Mouse (Mus musculus) CD8-positive naive resting alpha-beta T cell, adult 2 months (primary cell): Measurements from ENCODE around the gene Ikbip.

Source experiments
- DNase-seq, 2 experiments: peaks; one replicate each; pipeline ENCODE4 v3.0.0; 2022; ENCODE audit warnings: low read depth in 2 of 2, low spot score in 2 of 2

Gene Ikbip

DNA sequence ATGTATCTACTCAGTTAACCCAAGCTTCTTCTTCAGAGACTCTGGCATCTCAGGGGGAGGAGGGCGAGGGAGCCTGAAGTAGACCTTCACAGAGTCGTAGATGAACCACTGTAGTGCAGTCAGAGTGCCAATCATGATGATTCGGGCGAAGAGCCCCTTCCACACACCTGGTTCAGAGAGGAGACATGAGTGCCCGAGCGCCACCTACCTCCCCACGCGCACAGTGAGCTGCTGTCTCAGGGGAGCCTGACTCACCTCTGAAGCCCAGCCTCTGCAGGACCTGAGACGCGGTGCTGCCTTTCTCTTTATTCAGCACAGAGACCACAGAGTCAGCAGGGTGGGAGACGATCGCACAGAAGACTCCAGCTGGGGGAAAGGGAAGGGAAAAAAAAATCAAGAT lies 34.2 kb downstream of the Ikbip start:
- no peak for DNase-seq

- DNase-seq, result no peak
Observed at GRCm38 (mm10) chr10:91122646-91123045, 39.9 kb downstream of the Ikbip start.

- DNase-seq, result peak in 1 of 2 experiments; percentile 25
Observed at GRCm38 (mm10) chr10:91123281-91123827, 40.6 kb downstream of the Ikbip start.

DNA sequence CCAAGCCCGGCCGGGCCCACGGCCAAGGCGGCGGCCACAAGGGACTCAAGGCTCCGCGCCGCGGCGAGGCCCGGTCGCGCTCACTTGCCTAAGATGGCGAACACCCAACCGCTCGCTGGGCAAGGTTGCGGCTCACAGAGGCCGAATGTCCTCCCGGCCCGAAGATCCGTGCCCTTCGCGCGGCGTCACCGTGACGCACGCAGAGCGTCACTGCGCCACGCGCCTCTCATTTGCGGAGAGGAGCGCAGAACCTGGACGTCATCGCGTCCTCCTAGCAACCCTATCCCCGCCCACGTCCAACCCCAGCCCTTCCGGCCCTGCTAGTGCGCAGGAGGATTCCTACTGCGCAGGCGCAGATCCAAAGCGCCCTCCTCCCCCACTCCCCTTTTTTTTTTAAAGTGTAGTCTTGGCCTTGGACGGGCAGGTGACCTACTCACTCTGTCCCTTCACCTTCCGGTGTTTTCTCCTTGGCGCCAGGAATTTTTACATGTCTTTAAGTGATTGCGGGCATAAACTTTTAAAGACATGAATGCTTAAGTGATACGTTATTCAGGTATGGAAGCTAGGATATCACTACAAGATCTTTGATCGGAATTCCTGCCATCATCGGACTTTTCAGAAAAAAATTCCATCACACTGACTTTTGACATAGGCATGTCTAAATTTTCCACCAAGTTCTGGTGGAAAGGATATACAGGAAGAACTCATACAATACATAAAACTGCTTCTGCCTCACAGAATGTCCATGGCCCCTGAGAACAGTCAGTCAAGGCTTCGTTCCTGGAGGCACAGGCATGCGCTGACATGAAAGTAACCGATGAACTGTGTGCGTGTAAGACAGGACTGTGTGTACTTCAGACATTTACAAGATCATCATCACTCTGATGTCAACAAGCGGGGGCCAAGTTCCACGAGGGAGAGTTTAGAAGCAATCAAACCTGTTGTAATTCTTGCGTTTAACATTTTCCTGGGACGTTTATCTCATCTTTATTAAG lies 41.4 kb downstream of the Ikbip start, which contains the start of gene Slc25a3:
TSS of gene Slc25a3 (minus strand) at position 232 of the 995 bp plus-strand sequence.
- DNase-seq, result peak; percentile 96 to 97

- no peak for DNase-seq
Observed at GRCm38 (mm10) chr10:91126618-91127355, 44.0 kb downstream of the Ikbip start.

- DNase-seq, result no peak
Observed at GRCm38 (mm10) chr10:91127395-91127794, 44.7 kb downstream of the Ikbip start.

GRCm38 (mm10) chr10:91128551-91129160 lies 45.9 kb downstream of the Ikbip start:
- DNase-seq, result no peak

DNA sequence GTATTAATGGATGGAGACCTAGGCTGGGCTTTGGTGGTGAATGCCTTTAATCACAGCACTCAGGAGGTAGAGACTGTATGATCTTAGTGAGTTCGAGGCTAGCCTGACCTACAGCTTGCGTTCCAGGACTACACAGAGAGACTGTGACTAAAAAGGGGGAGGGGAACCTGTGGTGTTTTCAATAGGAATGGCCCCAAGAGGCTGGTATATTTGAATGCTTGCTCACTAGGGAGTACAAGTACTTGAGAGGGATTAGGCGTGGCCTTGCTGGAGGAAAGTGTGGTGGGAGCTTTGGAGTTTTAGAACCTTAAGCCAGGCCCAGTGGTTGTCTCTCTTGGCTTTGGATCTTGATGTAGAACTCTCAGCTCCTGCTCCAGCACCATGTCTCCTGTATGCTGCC lies 48.1 kb downstream of the Ikbip start:
- DNase-seq, result no peak

- no peak for DNase-seq
Observed at GRCm38 (mm10) chr10:91131565-91131964, 48.8 kb downstream of the Ikbip start.

DNA sequence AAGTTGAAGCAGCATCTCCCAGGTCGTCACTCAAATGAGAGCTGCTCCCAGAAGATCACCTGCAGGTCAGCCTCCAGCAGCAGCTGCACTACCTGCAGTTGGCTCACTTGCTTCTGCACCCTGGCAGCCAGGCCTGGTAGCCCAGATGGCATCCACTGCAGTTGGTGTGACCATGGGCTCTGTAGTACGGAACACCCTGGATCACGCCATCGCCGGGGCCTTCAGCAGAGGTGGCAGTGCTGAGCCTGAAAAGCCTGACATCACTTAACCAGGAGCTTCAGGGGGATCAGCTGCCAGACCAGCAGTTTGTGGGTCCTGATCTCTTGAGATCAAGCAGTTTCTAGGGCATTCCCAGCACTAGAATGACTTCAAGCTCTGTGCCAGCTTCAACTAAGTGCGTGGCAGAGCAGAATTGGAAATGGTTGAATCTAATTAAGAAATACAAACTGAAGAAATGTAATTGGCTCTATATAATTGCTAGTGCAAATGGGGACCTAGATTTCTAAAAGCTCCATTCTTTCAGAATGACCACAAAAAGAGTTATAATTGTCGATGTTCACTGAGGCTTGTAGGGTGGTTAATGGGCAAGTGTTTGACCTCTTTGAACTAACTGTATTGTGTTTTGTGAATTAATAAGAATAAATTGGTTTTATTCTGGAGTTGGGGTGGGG lies 52.7 kb downstream of the Ikbip start:
- DNase-seq, result no peak

DNA sequence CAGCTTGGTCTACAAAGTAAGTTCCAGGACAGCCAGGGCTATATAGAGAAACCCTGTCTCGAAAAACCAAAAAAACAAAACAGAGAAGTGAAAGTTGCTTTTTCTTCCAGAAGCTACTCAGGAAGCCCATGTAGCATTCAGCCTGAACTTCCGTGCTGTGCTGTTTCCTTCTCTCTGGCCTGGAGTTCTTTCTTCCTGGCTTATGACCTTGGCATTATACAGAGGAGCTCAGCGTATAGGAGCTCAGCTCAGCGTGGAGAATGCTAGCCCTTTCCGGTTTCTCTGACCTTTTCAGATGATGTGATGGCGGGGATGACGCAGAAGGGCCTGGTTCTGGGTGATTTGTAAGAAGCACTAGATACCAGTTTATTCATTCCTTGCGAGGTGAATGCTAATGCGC lies 54.7 kb downstream of the Ikbip start:
- DNase-seq, result no peak

DNA sequence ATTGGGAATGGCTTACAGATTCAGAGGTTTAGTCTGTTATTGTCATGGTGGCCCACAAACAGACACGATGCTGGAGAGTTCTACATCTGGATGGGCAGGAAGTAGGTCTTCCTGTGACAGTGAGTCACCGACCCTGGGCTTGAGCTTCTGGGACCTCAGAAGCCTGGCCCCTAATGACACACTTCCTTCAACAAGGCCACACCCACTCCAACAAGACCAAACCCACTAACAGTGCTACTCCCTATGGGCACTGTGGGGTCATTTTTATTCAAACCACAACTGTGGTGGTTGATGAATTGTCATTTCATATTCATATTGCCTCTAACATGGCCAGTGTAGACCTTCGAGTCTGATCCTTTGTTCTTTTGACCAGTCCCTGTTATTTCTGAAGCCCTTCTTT lies 55.6 kb downstream of the Ikbip start:
- no peak for DNase-seq

DNA sequence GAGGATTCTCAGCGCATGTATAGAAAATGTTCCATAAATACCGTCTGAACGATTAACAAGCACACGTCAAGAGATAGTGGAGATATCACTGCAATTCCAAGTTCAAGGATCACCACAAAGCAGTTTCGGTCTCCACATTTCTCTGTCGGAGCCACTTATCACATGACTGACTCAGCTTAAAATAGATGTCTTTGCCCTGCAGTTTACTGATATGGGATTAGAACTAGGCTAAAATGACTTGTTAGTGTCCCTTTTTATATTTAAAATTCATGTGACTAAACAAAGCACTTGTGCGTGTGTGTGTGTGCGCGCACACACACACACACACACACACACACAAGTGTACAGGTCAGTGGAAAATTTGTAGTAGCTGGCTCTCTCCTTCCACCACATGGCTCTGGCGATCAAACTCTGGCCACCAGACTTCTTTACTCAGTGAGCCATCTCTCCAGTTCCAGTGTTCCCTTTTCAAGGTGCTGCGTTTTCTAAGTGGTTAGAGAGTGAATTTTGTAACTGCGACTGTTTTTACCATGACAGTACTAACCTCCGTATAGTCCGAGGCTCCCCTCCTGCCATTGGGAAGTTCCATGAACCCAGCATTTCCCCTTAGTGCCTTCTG lies 56.5 kb downstream of the Ikbip start:
- no peak for DNase-seq

GRCm38 (mm10) chr10:91141564-91141963 lies 58.8 kb downstream of the Ikbip start:
- peak in 1 of 2 experiments; percentile 57 for DNase-seq

DNA sequence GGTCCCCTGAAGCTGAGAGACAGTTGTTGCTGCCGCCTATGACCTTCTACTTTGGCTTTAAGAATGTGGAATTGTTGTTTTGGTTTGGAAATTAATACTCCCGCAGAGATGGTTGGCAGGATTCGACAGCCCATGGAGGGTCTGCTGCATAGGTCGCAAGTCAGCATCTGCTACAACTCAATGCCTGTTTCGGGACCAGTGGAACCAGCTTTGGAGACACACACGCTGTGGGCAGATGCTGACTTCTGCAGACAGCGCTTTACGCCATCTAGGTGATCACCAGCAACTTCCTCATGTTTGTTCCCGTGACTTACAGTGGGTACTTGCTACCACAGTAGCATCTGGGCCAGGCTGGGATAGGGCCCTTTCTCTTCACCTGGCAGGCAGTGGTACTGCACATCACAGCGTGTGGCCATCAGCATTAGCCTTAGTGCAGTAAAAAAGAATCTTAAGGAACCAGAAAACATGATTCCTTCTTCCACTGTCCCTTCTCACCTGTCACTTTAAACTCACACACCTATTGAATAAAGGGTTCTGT lies 60.0 kb downstream of the Ikbip start:
- no peak for DNase-seq

DNA sequence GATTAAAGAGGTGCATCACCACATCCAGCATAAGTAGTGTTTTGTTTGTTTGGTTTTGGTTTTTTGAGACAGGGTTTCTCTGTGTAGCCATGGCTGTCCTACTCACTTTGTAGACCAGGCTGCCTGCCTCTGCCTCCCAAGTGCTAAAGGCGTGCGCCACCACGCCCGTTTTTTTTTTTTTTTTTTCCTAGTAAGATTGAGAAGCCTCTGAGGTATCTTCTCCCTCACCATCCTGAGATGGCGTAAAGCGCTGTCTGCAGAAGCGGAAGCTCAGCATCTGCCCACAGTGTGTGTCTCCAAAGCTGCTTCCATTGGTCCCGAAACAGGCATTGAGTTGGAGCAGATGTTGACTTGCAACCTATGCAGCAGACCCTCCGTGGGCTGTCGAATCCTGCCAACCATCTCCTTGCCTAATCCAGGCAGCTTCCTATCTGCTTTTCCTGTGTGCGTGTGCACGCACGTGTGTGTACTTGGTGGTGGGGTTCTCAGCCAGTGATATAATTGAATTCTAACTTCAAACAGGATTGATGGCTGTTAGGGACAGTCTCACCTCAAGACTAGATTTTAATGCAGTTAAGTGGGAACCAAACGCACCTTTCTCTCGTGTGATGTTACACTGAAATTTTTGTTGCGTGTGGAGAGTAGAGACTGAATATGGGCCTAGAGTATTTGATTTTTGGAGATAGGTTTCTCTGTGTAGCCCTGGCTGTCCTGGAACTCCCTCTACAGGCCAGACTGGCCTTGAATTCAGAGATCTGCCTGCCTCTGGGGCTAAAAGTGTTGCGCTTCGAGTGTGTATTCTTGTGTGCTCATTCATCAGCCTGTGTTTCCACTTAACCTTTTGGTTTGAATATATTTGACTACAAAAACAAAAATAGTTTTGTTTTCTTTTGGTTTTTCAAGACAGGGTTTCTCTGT lies 60.8 kb downstream of the Ikbip start:
- no peak for DNase-seq

- no peak for DNase-seq
Observed at GRCm38 (mm10) chr10:91145413-91145812, 62.7 kb downstream of the Ikbip start.
